Comparison of ENCODE assay signal across 12 mouse cellular contexts in the genomic region with DNA sequence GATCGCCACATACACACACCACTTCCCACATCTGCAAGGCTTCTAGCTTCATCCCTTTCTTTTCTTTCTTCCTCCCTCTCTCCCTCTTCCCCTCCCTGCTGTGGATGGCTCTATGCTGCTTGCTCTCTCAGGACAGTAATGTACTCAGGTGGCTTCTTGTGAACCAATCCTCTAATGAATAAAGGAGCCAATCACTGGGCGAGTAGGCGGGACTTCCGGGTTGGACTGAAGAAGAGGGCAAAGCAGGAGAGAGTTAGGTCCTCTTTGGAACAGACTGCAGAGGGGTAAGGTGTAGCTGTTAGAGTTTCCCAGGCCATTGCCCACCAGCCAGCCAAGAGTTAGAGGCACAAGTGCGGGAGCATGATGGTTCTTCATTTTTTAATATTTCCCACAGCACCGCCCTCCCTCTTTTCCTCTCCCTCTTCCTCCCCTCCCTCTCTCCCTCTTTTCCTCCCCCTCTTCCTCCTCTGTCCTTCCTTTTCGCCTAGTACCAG. TPM values are rescaled to one million over a fixed set of nuclear protein-coding genes. Genes with fewer than 3 reads are reported as not detected.
A peak's percentile ranks its signal among the peaks of the same experiment; 100 is the strongest.
DNase-seq lines count a peak whose midpoint lies in the region; ATAC-seq and TF ChIP-seq lines count a peak whose summit lies in the region.
"Had no signal": no experiment of that assay in that cellular context is flagged by ENCODE, and none has a peak within 500 bp of the region (broad histone marks: within the 10 kb centered on the region; RNA-seq: fewer than 3 reads in every experiment).

No protein-coding gene starts in this region.

- 0 out of 2 replicates have a peak overlapping the region, but pooled peaks have one; percentile 8 for H3K27ac ChIP-seq in hindbrain, embryonic 10.5 days
- no peak overlapping the region for H3K27ac ChIP-seq in hindbrain, postnatal 0 days
- H3K27ac ChIP-seq in embryonic facial prominence, embryonic 13.5 days: no peak overlapping the region
- H3K27ac ChIP-seq in forebrain, embryonic 10.5 days: no peak overlapping the region
- H3K27ac ChIP-seq: heart, embryonic 15.5 days; stomach, postnatal 0 days had no signal

- no peak overlapping the region for H3K9ac ChIP-seq in hindbrain, postnatal 0 days (replicated peaks; ENCODE audit: low read length)
- H3K9ac ChIP-seq in embryonic facial prominence, embryonic 13.5 days: no peak overlapping the region
- H3K9ac ChIP-seq: heart, embryonic 15.5 days had no signal

- H3K27me3 ChIP-seq in hindbrain, embryonic 10.5 days (ENCODE audit: insufficient read depth, poor library complexity, severe bottlenecking): no peaks in the 10 kb centered on the region
- H3K27me3 ChIP-seq in hindbrain, postnatal 0 days (ENCODE audit: insufficient read depth, low read length): no peaks in the 10 kb centered on the region
- no peaks in the 10 kb centered on the region for H3K27me3 ChIP-seq in embryonic facial prominence, embryonic 13.5 days
- H3K27me3 ChIP-seq in splenic B cell, adult 2 months (ENCODE audit: control insufficient read depth, insufficient read depth, low read length, poor library complexity, severe bottlenecking): no peaks in the 10 kb centered on the region
- no peaks in the 10 kb centered on the region for H3K27me3 ChIP-seq in forebrain, embryonic 10.5 days (ENCODE audit: poor library complexity, severe bottlenecking)
- H3K27me3 ChIP-seq: heart, embryonic 15.5 days had no signal

- no peak overlapping the region for H3K4me2 ChIP-seq in hindbrain, postnatal 0 days (ENCODE audit: low read depth, low read length)
- H3K4me2 ChIP-seq in embryonic facial prominence, embryonic 13.5 days: peak overlapping the region; percentile 16; the same call in 1 of the 2 replicates
- H3K4me2 ChIP-seq: heart, embryonic 15.5 days had no signal

- no peak for DNase-seq in hindbrain, embryonic 10.5 days (ENCODE audit: low spot score)
- DNase-seq in hindbrain, postnatal 0 days (ENCODE audit: low spot score): no peak
- DNase-seq in CD8-positive naive resting alpha-beta T cell, adult 2 months (ENCODE audit: low read depth in 2 of 2, low spot score in 2 of 2): peak; percentile 25 to 56
- peak; percentile 41 for DNase-seq in splenic B cell, adult 2 months (ENCODE audit: low read depth, low spot score)
- no peak for DNase-seq in forebrain, embryonic 10.5 days (ENCODE audit: extremely low spot score, low spot score)
- no peak for DNase-seq in ovary, adult 18-20 months (ENCODE audit: low spot score)
- DNase-seq: kidney, postnatal 10 days; left cerebral cortex, postnatal 4 days had no signal

- no peak for ATAC-seq in hindbrain, postnatal 0 days
- ATAC-seq in embryonic facial prominence, embryonic 13.5 days (ENCODE audit: insufficient number of reproducible peaks, insufficient read depth, low FRiP score, low TSS enrichment, low read depth): no peak
- ATAC-seq in granulocyte monocyte progenitor cell, adult 5-6 weeks (replicated peaks; ENCODE audit: poor library complexity, severe bottlenecking): no peak

- H3K36me3 ChIP-seq in hindbrain, embryonic 10.5 days: no peaks in the 10 kb centered on the region
- no peaks in the 10 kb centered on the region for H3K36me3 ChIP-seq in hindbrain, postnatal 0 days (ENCODE audit: insufficient read depth, low read length)
- no peaks in the 10 kb centered on the region for H3K36me3 ChIP-seq in embryonic facial prominence, embryonic 13.5 days
- H3K36me3 ChIP-seq in splenic B cell, adult 2 months (ENCODE audit: control insufficient read depth, insufficient read depth, low read length, poor library complexity, severe bottlenecking): no peaks in the 10 kb centered on the region
- H3K36me3 ChIP-seq in forebrain, embryonic 10.5 days (replicated peaks): no peaks in the 10 kb centered on the region
- H3K36me3 ChIP-seq: heart, embryonic 15.5 days had no signal

- no peaks in the 10 kb centered on the region for H3K9me3 ChIP-seq in hindbrain, embryonic 10.5 days
- no peaks in the 10 kb centered on the region for H3K9me3 ChIP-seq in hindbrain, postnatal 0 days (ENCODE audit: low read length)
- H3K9me3 ChIP-seq in embryonic facial prominence, embryonic 13.5 days: no peaks in the 10 kb centered on the region
- no peaks in the 10 kb centered on the region for H3K9me3 ChIP-seq in forebrain, embryonic 10.5 days
- H3K9me3 ChIP-seq: heart, embryonic 15.5 days had no signal

- no peak for TF ChIP-seq CTCF in hindbrain, postnatal 0 days (IDR thresholded peaks at IDR 0.05; ENCODE audit: low read depth)

- no peak overlapping the region for H3K4me3 ChIP-seq in hindbrain, embryonic 10.5 days
- H3K4me3 ChIP-seq in hindbrain, postnatal 0 days (ENCODE audit: low read length): no peak overlapping the region
- no peak overlapping the region for H3K4me3 ChIP-seq in embryonic facial prominence, embryonic 13.5 days
- no peak overlapping the region for H3K4me3 ChIP-seq in forebrain, embryonic 10.5 days
- H3K4me3 ChIP-seq: heart, embryonic 15.5 days had no signal

- WGBS in hindbrain, embryonic 10.5 days: 80% methylated on average over 7 of the region's 7 CpGs
- 82% methylated on average over 7 of the region's 7 CpGs for WGBS in hindbrain, postnatal 0 days
- WGBS in embryonic facial prominence, embryonic 13.5 days: 76% methylated on average over 7 of the region's 7 CpGs
- 76% methylated on average over 7 of the region's 7 CpGs for WGBS in forebrain, embryonic 10.5 days

- H3K4me1 ChIP-seq in hindbrain, embryonic 10.5 days (replicated peaks): peaks cover 17% of the 10 kb centered on the region
- 0 out of 2 replicates have a peak, but pooled peaks cover 2% of the 10 kb centered on the region for H3K4me1 ChIP-seq in hindbrain, postnatal 0 days (ENCODE audit: insufficient read depth, low read length)
- H3K4me1 ChIP-seq in embryonic facial prominence, embryonic 13.5 days: peaks cover 4% of the 10 kb centered on the region; the same call in 1 of the 2 replicates
- peaks cover 29% of the 10 kb centered on the region for H3K4me1 ChIP-seq in forebrain, embryonic 10.5 days

RNA-seq across cellular contexts. Expression of a gene that starts 52.2 kb away (rescaled TPM):
- polyA plus RNA-seq in hindbrain, embryonic 10.5 days (2016; fragmentation: Nextera tagmentation; extraction: Ambion mirVana): 2.4 and 3.9 TPM in 2 replicates
- 12.4 and 18.5 TPM in 2 replicates for total RNA-seq in hindbrain, postnatal 0 days (2014; rRNA removed)
- 12.8 and 12.9 TPM in 2 replicates for polyA plus RNA-seq in hindbrain, postnatal 0 days (2015; fragmentation: Nextera tagmentation; extraction: Ambion mirVana)
- 2.8 and 3.1 TPM in 2 replicates for polyA plus RNA-seq in embryonic facial prominence, embryonic 13.5 days (2015; fragmentation: Nextera tagmentation; extraction: Ambion mirVana)
- 0.68 and 1.1 TPM in 2 replicates for polyA plus RNA-seq in forebrain, embryonic 10.5 days (2016; fragmentation: Nextera tagmentation; extraction: Ambion mirVana)
- not detected in 2 replicates for total RNA-seq in granulocyte monocyte progenitor cell, adult 5-6 weeks (2014; fragmentation: Nextera tagmentation)
- not detected in 2 replicates for total RNA-seq in granulocyte monocyte progenitor cell, adult 5-6 weeks (2017)

Comparison
In these comparisons a context has a peak if more than half of its experiments do, and no peak if none do; other contexts are left out.
1. DNase-seq: peak in CD8-positive naive resting alpha-beta T cell, adult 2 months (2 of 2) and splenic B cell, adult 2 months (single experiment); none in hindbrain, embryonic 10.5 days (single experiment), hindbrain, postnatal 0 days (single experiment), forebrain, embryonic 10.5 days (single experiment) and ovary, adult 18-20 months (single experiment).